Mouse (Mus musculus): ENCODE results near the gene Gmds. TPM values are rescaled to one million over a fixed set of nuclear protein-coding genes. Genes with fewer than 3 reads are reported as not detected.

Gene Gmds
- polyA plus RNA-seq, 1 experiment from 2014 or later = 133 TPM

DNA sequence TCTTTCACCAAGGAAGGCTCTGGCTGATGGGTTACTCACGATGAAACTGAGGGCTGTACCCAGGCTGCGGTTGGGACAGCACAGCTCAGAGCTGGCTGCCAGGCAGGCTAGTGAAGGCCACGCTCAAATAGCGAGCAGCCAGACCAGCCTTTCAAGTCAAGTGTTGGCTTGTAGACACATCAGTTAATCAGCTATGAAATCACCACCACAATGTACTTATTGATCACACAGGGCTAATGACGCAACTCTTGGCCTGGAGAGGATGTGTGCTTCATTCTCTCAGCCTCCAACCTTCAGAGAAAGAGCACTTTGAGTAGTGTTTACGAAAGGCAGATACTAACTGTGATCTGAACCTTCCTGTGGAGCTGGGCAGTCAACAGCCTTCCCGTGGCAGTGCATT lies 383.4 kb downstream of the Gmds start:
- 47% methylated on average over 7 of the region's 7 CpGs for WGBS

GRCm38 (mm10) chr13:31944676-31945210 lies 393.8 kb downstream of the Gmds start:
- ATAC-seq (replicated peaks; ENCODE audit: low FRiP score, low TSS enrichment, low read depth) = no peak

More for the DNA sequence above, 383.4 kb downstream of the Gmds start:
- Histone ChIP-seq H3K4me1 (replicated peaks; ENCODE audit: control insufficient read depth, insufficient read depth, low read length) (peaks cover 9% of the 10 kb centered on the region; the same call in 1 of the 2 replicates), H3K27ac (ENCODE audit: low read depth) (no peak overlapping the region), H3K9ac (ENCODE audit: low read length) (no peak overlapping the region), H3K4me2 (ENCODE audit: low read length) (no peak overlapping the region), H3K36me3 (ENCODE audit: control insufficient read depth, insufficient read depth, low read length) (no peaks in the 10 kb centered on the region), H3K27me3 (replicated peaks; ENCODE audit: control insufficient read depth, insufficient read depth, low read length) (no peaks in the 10 kb centered on the region), H3K9me3 (ENCODE audit: control insufficient read depth, low read length) (no peaks in the 10 kb centered on the region), H3K4me3 (ENCODE audit: low read depth, low read length) (no peak overlapping the region)
- ATAC-seq (replicated peaks; ENCODE audit: low FRiP score, low TSS enrichment, low read depth) (no peak), DNase-seq (ENCODE audit: low spot score) (no peak)

DNA sequence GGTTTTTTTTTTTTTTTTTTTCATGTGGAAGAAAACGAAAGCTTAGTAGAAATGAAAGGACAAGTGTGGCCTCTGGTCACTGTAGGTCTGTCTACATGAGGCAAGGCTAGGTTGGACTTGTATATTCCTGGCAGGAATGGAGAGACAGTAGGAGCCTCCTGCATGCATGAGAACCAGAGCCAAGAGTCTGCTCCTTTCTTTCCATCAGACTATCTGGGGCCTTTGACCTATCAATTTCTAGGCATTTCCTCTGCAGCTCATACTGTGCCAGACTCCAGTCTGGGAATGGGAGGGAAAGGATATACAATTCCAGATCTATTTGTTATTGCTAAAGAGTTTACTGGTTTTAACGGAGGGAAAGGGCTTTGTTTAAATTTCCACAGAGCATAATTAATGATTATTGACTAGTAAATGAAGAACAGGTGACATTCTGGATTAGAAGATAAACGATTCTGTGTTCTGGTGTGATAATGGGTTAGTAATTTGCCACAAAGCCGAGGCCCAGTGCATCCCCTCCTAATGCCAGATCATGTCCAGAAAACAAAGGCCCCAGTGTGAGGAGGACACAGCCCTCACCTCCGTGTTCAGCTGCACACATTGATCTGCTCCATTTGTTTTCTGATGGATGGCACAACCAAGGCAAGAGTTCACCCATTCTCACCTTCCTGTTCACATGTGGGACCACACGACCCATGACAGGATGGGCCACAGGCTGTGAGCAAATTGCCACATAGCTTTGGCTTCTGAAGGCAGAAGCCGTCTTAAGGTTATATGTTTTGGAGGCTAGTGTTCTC lies 394.9 kb downstream of the Gmds start:
- Histone ChIP-seq H3K27me3 (replicated peaks; ENCODE audit: control insufficient read depth, insufficient read depth, low read length) (no peaks in the 10 kb centered on the region), H3K4me2 (ENCODE audit: low read length) (no peak overlapping the region), H3K4me1 (replicated peaks; ENCODE audit: control insufficient read depth, insufficient read depth, low read length) (no peaks in the 10 kb centered on the region), H3K36me3 (ENCODE audit: control insufficient read depth, insufficient read depth, low read length) (no peaks in the 10 kb centered on the region), H3K9me3 (ENCODE audit: control insufficient read depth, low read length) (no peaks in the 10 kb centered on the region), H3K27ac (ENCODE audit: low read depth) (no peak overlapping the region), H3K9ac (ENCODE audit: low read length) (no peak overlapping the region), H3K4me3 (ENCODE audit: low read depth, low read length) (no peak overlapping the region)
- WGBS = 41% methylated on average over 7 of the region's 7 CpGs
- ATAC-seq (replicated peaks; ENCODE audit: low FRiP score, low TSS enrichment, low read depth) = no peak
- DNase-seq (ENCODE audit: low spot score) = no peak

More at GRCm38 (mm10) chr13:31944676-31945210, 393.8 kb downstream of the Gmds start:
- H3K4me2 ChIP-seq (ENCODE audit: low read length) = no peak overlapping the region
- DNase-seq (ENCODE audit: low spot score) = no peak
- no peaks in the 10 kb centered on the region for H3K9me3 ChIP-seq (ENCODE audit: control insufficient read depth, low read length)
- WGBS = 85% methylated on average over 3 of the region's 3 CpGs
- no peak overlapping the region for H3K4me3 ChIP-seq (ENCODE audit: low read depth, low read length)
- no peaks in the 10 kb centered on the region for H3K36me3 ChIP-seq (ENCODE audit: control insufficient read depth, insufficient read depth, low read length)
- H3K27ac ChIP-seq (ENCODE audit: low read depth) = no peak overlapping the region
- H3K27me3 ChIP-seq (replicated peaks; ENCODE audit: control insufficient read depth, insufficient read depth, low read length) = no peaks in the 10 kb centered on the region
- no peaks in the 10 kb centered on the region for H3K4me1 ChIP-seq (replicated peaks; ENCODE audit: control insufficient read depth, insufficient read depth, low read length)
- no peak overlapping the region for H3K9ac ChIP-seq (ENCODE audit: low read length)

DNA sequence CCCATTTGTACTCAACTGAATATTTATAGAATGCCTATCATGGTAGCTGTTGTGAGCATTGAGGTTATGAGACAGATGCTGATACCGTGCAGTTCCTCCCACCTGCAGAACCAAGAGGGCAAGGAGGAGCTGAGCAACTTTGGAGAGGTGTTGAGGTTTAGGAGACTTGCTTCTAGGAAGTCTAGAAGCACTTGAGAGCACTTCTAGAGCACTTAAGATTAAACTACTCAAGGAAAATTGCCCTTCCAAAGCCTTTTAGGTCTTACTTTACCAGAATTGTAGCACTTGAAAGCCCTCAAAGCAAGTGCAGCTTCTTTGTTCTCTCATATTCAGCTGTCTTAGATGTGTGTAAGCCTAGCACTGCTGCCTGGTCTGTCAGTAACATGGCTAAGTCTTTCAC lies 409.2 kb downstream of the Gmds start:
- DNase-seq (ENCODE audit: low spot score) = no peak
- 94% methylated on average over 1 of the region's 1 CpGs for WGBS

GRCm38 (mm10) chr13:31926599-31926998 lies 411.9 kb downstream of the Gmds start:
- WGBS = 74% methylated on average over 5 of the region's 5 CpGs
- Histone ChIP-seq H3K27me3 (replicated peaks; ENCODE audit: control insufficient read depth, insufficient read depth, low read length) (no peaks in the 10 kb centered on the region), H3K9ac (ENCODE audit: low read length) (no peak overlapping the region), H3K9me3 (ENCODE audit: control insufficient read depth, low read length) (no peaks in the 10 kb centered on the region), H3K4me3 (ENCODE audit: low read depth, low read length) (no peak overlapping the region), H3K27ac (ENCODE audit: low read depth) (no peak overlapping the region), H3K4me2 (ENCODE audit: low read length) (no peak overlapping the region), H3K4me1 (replicated peaks; ENCODE audit: control insufficient read depth, insufficient read depth, low read length) (no peaks in the 10 kb centered on the region), H3K36me3 (ENCODE audit: control insufficient read depth, insufficient read depth, low read length) (no peaks in the 10 kb centered on the region)
- DNase-seq (ENCODE audit: low spot score) = no peak
- no peak for ATAC-seq (replicated peaks; ENCODE audit: low FRiP score, low TSS enrichment, low read depth)

More for the DNA sequence above, 409.2 kb downstream of the Gmds start:
- Histone ChIP-seq H3K4me2 (ENCODE audit: low read length) (no peak overlapping the region), H3K36me3 (ENCODE audit: control insufficient read depth, insufficient read depth, low read length) (no peaks in the 10 kb centered on the region), H3K9me3 (ENCODE audit: control insufficient read depth, low read length) (no peaks in the 10 kb centered on the region), H3K27ac (ENCODE audit: low read depth) (no peak overlapping the region), H3K4me1 (replicated peaks; ENCODE audit: control insufficient read depth, insufficient read depth, low read length) (no peaks in the 10 kb centered on the region), H3K27me3 (replicated peaks; ENCODE audit: control insufficient read depth, insufficient read depth, low read length) (no peaks in the 10 kb centered on the region), H3K9ac (ENCODE audit: low read length) (no peak overlapping the region), H3K4me3 (ENCODE audit: low read depth, low read length) (no peak overlapping the region)
- ATAC-seq (replicated peaks; ENCODE audit: low FRiP score, low TSS enrichment, low read depth) = no peak

DNA sequence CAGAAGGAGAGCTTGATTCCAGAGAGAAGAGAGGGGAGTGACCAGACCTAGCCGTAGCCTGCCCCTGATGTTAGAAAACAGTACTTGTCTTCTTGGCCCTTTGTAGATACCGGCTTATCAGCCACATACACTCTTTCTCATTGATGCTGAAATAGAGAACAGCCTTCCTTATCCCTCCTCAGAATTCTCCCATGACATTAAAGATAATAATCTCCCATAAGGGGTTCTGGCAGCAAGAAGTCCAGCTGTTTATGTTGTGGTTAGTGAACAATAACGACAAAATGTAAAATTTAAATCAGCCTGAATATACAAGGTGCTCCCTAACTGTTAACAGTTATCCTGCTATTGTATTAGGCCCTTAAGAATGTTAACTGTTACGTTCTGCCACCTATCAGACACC lies 414.0 kb downstream of the Gmds start:
- Histone ChIP-seq H3K4me1 (replicated peaks; ENCODE audit: control insufficient read depth, insufficient read depth, low read length) (no peaks in the 10 kb centered on the region), H3K4me3 (ENCODE audit: low read depth, low read length) (no peak overlapping the region), H3K27ac (ENCODE audit: low read depth) (no peak overlapping the region), H3K27me3 (replicated peaks; ENCODE audit: control insufficient read depth, insufficient read depth, low read length) (no peaks in the 10 kb centered on the region), H3K9me3 (ENCODE audit: control insufficient read depth, low read length) (no peaks in the 10 kb centered on the region), H3K36me3 (ENCODE audit: control insufficient read depth, insufficient read depth, low read length) (no peaks in the 10 kb centered on the region), H3K4me2 (ENCODE audit: low read length) (no peak overlapping the region), H3K9ac (ENCODE audit: low read length) (no peak overlapping the region)
- 68% methylated on average over 4 of the region's 4 CpGs for WGBS
- DNase-seq (ENCODE audit: low spot score) (no peak), ATAC-seq (replicated peaks; ENCODE audit: low FRiP score, low TSS enrichment, low read depth) (no peak)

- no peaks in the 10 kb centered on the region; the same call in 1 of the 2 replicates for H3K4me1 ChIP-seq (replicated peaks; ENCODE audit: control insufficient read depth, insufficient read depth, low read length)
- H3K9ac ChIP-seq (ENCODE audit: low read length) = no peak overlapping the region
- 87% methylated on average over 2 of the region's 2 CpGs for WGBS
- no peak overlapping the region for H3K27ac ChIP-seq (ENCODE audit: low read depth)
- 0 out of 2 replicates have a peak, but pooled peaks cover 4% of the 10 kb centered on the region for H3K27me3 ChIP-seq (replicated peaks; ENCODE audit: control insufficient read depth, insufficient read depth, low read length)
- no peak overlapping the region for H3K4me3 ChIP-seq (ENCODE audit: low read depth, low read length)
- no peaks in the 10 kb centered on the region for H3K9me3 ChIP-seq (ENCODE audit: control insufficient read depth, low read length)
- DNase-seq (ENCODE audit: low spot score) (no peak), ATAC-seq (replicated peaks; ENCODE audit: low FRiP score, low TSS enrichment, low read depth) (no peak)
- H3K36me3 ChIP-seq (ENCODE audit: control insufficient read depth, insufficient read depth, low read length) = no peaks in the 10 kb centered on the region
- H3K4me2 ChIP-seq (ENCODE audit: low read length) = no peak overlapping the region
Measured at GRCm38 (mm10) chr13:31919716-31920115, 418.8 kb downstream of the Gmds start.

- Histone ChIP-seq H3K27me3 (replicated peaks; ENCODE audit: control insufficient read depth, insufficient read depth, low read length) (0 out of 2 replicates have a peak, but pooled peaks cover 4% of the 10 kb centered on the region), H3K4me3 (ENCODE audit: low read depth, low read length) (no peak overlapping the region), H3K9me3 (ENCODE audit: control insufficient read depth, low read length) (no peaks in the 10 kb centered on the region), H3K9ac (ENCODE audit: low read length) (no peak overlapping the region), H3K4me1 (replicated peaks; ENCODE audit: control insufficient read depth, insufficient read depth, low read length) (no peaks in the 10 kb centered on the region; the same call in 1 of the 2 replicates), H3K36me3 (ENCODE audit: control insufficient read depth, insufficient read depth, low read length) (no peaks in the 10 kb centered on the region), H3K4me2 (ENCODE audit: low read length) (no peak overlapping the region), H3K27ac (ENCODE audit: low read depth) (no peak overlapping the region)
- ATAC-seq (replicated peaks; ENCODE audit: low FRiP score, low TSS enrichment, low read depth) (no peak), DNase-seq (ENCODE audit: low spot score) (no peak)
- WGBS = 62% methylated on average over 5 of the region's 5 CpGs
Measured at GRCm38 (mm10) chr13:31917387-31917786, 421.2 kb downstream of the Gmds start.
